Mouse (Mus musculus) lung, postnatal 0 days (tissue): ENCODE measurements at regions not wholly inside any gene's neighbourhood (a gene's known extent, or its start where the extent isn't known, plus 50 kb on each side); places are given as distances from the start of the nearest gene placed in this dataset.

Experiments used
- ATAC-seq: fragments of 200-750 bp; cut with Nextera tagmentation; 2 replicates; pipeline ENCODE4 v1.8.0; 2017; ENCODE audit warnings: moderate library complexity
- DNase-seq: peaks from one replicate; pipeline ENCODE4 v3.0.0-alpha.2; 2016; ENCODE audit warnings: low spot score
- H3K27ac ChIP-seq: fragments of 300-500 bp; sonication (generic); 2 replicates; pipeline ENCODE4 v1.5.1; 2014; ENCODE audit warnings: antibody characterized with exemption, mild to moderate bottlenecking, low read length, mixed read lengths
- H3K27me3 ChIP-seq: fragments of 300-500 bp; sonication (generic); replicated peaks from 2 replicates; pipeline ENCODE4 v1.6.1; 2014; ENCODE audit warnings: low read length, mixed read lengths; ENCODE audit not compliant: insufficient read depth
- H3K36me3 ChIP-seq: fragments of 300-500 bp; sonication (generic); 2 replicates; pipeline ENCODE4 v1.6.1; 2014; ENCODE audit warnings: low read length, mixed read lengths; ENCODE audit not compliant: insufficient read depth
- H3K4me1 ChIP-seq: fragments of 300-500 bp; sonication (generic); 2 replicates; pipeline ENCODE4 v1.6.1; 2014; ENCODE audit warnings: antibody characterized with exemption, low read depth, low read length, mixed read lengths; ENCODE audit not compliant: insufficient read depth
- H3K4me2 ChIP-seq: fragments of 300-500 bp; sonication (generic); replicated peaks from 2 replicates; pipeline ENCODE4 v1.6.1; 2014; ENCODE audit warnings: low read depth, mild to moderate bottlenecking, low read length, moderate library complexity, mixed read lengths
- H3K4me3 ChIP-seq: fragments of 300-500 bp; sonication (generic); 2 replicates; pipeline ENCODE4 v1.5.1; 2014; ENCODE audit warnings: low read depth, low read length
- H3K9ac ChIP-seq: fragments of 300-500 bp; sonication (generic); replicated peaks from 2 replicates; pipeline ENCODE4 v1.6.1; 2014; ENCODE audit warnings: low read depth, mild to moderate bottlenecking
- H3K9me3 ChIP-seq: fragments of 300-500 bp; sonication (generic); 2 replicates; pipeline ENCODE4 v1.6.1; 2016; ENCODE audit warnings: low read length, mixed read lengths
- CTCF ChIP-seq: IDR thresholded peaks from 2 replicates; pipeline ENCODE4 v1.5.1; 2016; ENCODE audit warnings: antibody characterized with exemption, mild to moderate bottlenecking
- EP300 ChIP-seq: IDR thresholded peaks from 2 replicates; pipeline ENCODE4 v1.6.1; 2016; ENCODE audit warnings: antibody characterized with exemption, mild to moderate bottlenecking, control low read depth
- WGBS: fragments of 180-500 bp; shearing (Covaris S2); extraction: QIAGEN DNeasy Blood & Tissue Kit; methylation state at CpG from one replicate; pipeline ENCODE4 v1.1.7; 2014; 5-methylcytosine and 5-hydroxymethylcytosine counted together

DNA sequence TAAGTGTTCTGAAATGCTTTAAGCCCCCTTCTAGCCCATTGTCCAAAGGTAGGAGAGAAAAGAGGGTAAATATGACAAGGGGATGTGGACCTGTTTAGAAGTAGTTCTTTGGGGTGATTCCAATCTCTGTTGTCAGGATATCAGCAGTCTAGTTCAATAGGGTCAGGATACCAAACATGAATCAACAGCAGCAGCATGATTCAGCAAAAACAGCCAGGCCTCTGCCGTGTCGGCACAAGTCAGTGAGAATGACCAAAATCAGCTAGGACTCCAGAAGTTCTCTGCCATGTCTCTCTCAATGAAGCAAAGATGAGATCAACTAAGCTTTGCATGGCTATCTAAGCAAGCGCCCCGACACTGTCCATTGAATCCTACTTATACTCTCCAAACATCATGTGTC lies 97.5 kb upstream of the Peli1 start:
- Histone ChIP-seq H3K27me3 (no peaks in the 10 kb centered on the region), H3K27ac (no peak overlapping the region), H3K4me1 (no peaks in the 10 kb centered on the region), H3K4me3 (no peak overlapping the region), H3K36me3 (no peaks in the 10 kb centered on the region), H3K4me2 (no peak overlapping the region), H3K9me3 (no peaks in the 10 kb centered on the region), H3K9ac (no peak overlapping the region)
- no peak for TF ChIP-seq CTCF
- TF ChIP-seq EP300: no peak
- DNase-seq (no peak), ATAC-seq (no peak)
- 90% methylated on average over 4 of the region's 4 CpGs for WGBS

DNA sequence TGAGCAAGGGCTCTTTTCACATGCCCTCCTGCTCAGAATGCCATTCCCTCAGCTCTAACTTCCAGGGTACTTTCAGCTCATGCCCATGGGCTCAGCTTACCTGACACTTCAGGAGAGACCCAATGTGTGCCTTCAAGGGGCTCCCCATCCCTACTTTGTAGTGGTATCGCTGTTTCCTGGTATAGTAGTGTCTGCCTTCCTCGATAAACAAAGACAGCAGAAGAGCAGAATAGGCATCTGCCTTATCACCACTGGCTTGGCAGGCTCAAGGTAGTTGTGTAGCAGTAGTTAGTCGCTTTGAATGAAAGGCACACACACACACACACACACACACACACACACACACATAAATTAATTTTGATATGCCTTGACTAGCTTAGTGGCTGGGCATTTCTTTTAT lies 89.7 kb upstream of the Peli1 start:
- H3K27me3 ChIP-seq: no peaks in the 10 kb centered on the region
- TF ChIP-seq CTCF: no peak
- TF ChIP-seq EP300: no peak
- H3K4me1 ChIP-seq: no peaks in the 10 kb centered on the region
- H3K4me3 ChIP-seq: no peak overlapping the region
- no peaks in the 10 kb centered on the region for H3K36me3 ChIP-seq
- H3K9me3 ChIP-seq: no peaks in the 10 kb centered on the region
- no peak overlapping the region for H3K4me2 ChIP-seq
- H3K9ac ChIP-seq: no peak overlapping the region
- DNase-seq (no peak), ATAC-seq (no peak)
- no peak overlapping the region for H3K27ac ChIP-seq
- 76% methylated on average over 3 of the region's 3 CpGs for WGBS

DNA sequence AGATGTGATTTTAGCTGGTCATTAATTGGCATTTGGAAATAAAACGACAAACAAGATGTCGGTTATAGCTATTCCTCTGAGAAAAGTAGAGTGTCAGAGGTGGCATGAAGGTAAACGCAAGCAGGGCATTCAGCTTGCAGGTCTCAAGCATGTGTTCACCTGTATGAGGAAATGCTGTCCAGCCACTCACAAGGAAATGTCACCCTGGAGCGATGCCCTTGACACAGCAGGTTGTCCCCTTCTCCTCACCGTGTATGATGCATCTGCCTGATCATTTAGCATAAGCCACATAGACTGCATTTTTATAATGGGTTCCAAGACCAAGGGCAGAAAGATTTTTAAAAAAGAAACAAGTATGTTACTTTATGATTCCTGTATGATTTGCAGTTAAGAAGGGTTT lies 83.9 kb upstream of the Peli1 start:
- 93% methylated on average over 5 of the region's 5 CpGs for WGBS
- DNase-seq: no peak
- H3K9me3 ChIP-seq: no peaks in the 10 kb centered on the region
- H3K27ac ChIP-seq: no peak overlapping the region
- ATAC-seq: no peak
- no peaks in the 10 kb centered on the region for H3K4me1 ChIP-seq
- TF ChIP-seq EP300 (no peak), CTCF (no peak)
- no peak overlapping the region for H3K4me3 ChIP-seq
- no peaks in the 10 kb centered on the region for H3K27me3 ChIP-seq
- no peak overlapping the region for H3K4me2 ChIP-seq
- no peaks in the 10 kb centered on the region for H3K36me3 ChIP-seq
- no peak overlapping the region for H3K9ac ChIP-seq

DNA sequence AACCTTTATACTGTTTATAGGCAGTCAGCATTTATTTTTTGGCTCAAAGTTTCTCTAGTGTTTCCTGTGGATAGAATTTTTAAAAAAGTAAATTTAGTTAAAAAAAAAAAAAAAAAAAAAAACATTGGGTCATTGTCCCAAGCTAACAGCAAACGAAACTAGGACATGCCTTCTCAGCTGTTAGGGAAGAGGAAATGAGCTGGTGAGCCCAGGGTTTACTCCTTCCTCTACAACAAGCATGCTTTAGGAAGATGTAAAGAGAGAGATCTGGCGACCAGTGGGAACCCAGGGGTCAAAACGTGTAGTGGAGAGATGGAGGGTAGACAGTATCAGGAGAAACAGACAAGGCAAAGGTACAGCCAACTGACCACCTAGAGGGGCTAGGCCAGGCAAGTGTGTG lies 81.6 kb upstream of the Peli1 start:
- DNase-seq (no peak), ATAC-seq (no peak)
- no peak overlapping the region for H3K27ac ChIP-seq
- H3K27me3 ChIP-seq: no peaks in the 10 kb centered on the region
- H3K4me3 ChIP-seq: no peak overlapping the region
- H3K4me2 ChIP-seq: no peak overlapping the region
- TF ChIP-seq EP300: no peak
- no peaks in the 10 kb centered on the region for H3K9me3 ChIP-seq
- no peaks in the 10 kb centered on the region for H3K36me3 ChIP-seq
- no peaks in the 10 kb centered on the region for H3K4me1 ChIP-seq
- no peak overlapping the region for H3K9ac ChIP-seq
- WGBS: 51% methylated on average over 3 of the region's 3 CpGs

DNA sequence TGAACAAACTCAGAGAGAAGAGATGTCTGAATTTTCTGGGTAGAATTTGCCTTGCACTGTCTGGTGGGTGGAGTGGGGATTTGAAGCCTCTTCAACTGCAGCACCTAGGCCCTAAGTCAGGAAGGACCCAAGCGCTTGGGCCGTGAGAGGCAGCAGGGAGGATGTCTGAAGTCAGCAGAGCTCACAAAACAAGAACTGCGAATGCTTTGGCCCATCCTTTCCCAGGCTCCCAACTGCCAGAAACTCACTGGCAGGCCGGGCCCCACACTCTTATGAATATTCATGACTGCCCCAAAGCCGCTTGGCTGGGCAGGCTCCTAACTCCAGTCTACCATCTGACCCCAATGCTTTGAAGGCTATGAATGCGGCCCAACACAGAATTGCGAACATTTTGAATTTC lies 80.2 kb upstream of the Peli1 start:
- H3K27ac ChIP-seq: no peak overlapping the region
- H3K36me3 ChIP-seq: no peaks in the 10 kb centered on the region
- no peak overlapping the region for H3K4me2 ChIP-seq
- H3K4me1 ChIP-seq: no peaks in the 10 kb centered on the region
- no peak for DNase-seq
- no peaks in the 10 kb centered on the region for H3K27me3 ChIP-seq
- TF ChIP-seq CTCF: no peak
- TF ChIP-seq EP300: no peak
- H3K9me3 ChIP-seq: no peaks in the 10 kb centered on the region
- H3K9ac ChIP-seq: no peak overlapping the region
- no peak overlapping the region for H3K4me3 ChIP-seq
- 68% methylated on average over 7 of the region's 7 CpGs for WGBS
- ATAC-seq: no peak

DNA sequence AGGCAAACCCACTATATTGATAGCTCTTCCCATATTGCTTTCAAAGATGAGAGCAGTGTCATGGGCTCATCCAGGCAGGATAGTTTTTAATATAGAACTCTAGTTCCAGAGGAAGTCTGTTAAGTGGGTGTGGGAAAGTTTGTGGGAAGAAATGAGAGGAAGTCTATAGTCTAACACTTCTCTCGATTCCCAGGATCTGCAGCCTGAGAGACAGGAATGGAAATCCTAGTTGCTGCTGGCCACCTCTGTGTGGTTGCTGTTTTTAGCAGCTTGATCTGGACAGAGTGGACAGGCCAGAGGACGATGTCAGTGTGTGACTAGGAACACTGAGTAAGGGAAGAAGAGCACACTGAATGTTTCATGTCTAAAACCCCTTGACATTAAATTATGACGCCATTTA lies 76.8 kb upstream of the Peli1 start:
- Histone ChIP-seq H3K27me3 (no peaks in the 10 kb centered on the region), H3K9ac (no peak overlapping the region), H3K4me3 (no peak overlapping the region), H3K4me1 (peaks cover 4% of the 10 kb centered on the region), H3K9me3 (no peaks in the 10 kb centered on the region), H3K4me2 (no peak overlapping the region), H3K36me3 (no peaks in the 10 kb centered on the region), H3K27ac (no peak overlapping the region)
- 45% methylated on average over 3 of the region's 3 CpGs for WGBS
- no peak for DNase-seq
- no peak for ATAC-seq
- no peak for TF ChIP-seq CTCF
- TF ChIP-seq EP300: no peak

DNA sequence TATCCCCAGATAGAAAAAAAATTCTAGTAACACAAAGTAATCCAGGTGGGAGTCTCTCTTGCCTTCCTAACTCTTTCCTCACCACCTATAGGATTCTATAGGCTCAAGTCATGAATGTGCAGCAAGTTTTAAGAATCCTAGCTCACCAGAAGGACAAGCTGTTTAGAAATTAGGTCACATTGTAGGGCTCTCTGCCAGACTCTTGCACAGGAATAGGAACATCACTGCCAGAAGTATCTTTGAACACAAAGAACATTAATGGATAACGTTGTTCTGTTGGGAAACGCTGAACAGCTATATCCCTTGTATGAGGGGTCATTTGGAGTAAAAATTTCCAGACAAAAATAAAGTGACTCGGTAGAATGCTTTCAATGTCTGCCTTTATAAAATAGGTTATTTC lies 75.6 kb upstream of the Peli1 start:
- ATAC-seq: peak; percentile 65
- WGBS: 30% methylated on average over 3 of the region's 3 CpGs
- H3K36me3 ChIP-seq: no peaks in the 10 kb centered on the region
- no peak for TF ChIP-seq EP300
- TF ChIP-seq CTCF: no peak
- H3K9ac ChIP-seq: no peak overlapping the region
- no peak overlapping the region for H3K4me3 ChIP-seq
- no peak overlapping the region for H3K4me2 ChIP-seq
- peak overlapping the region; percentile 7; the same call in 1 of the 2 replicates for H3K27ac ChIP-seq
- H3K9me3 ChIP-seq: no peaks in the 10 kb centered on the region
- H3K27me3 ChIP-seq: no peaks in the 10 kb centered on the region
- peak; percentile 78 for DNase-seq
- H3K4me1 ChIP-seq: peaks cover 4% of the 10 kb centered on the region
